Mouse (Mus musculus) cerebellum, adult (tissue): ENCODE results near the gene Cmc2.

Source experiments
- ATAC-seq: cut with Nextera tagmentation; 2 replicates; pipeline ENCODE4 v1.9.2; 2017; ENCODE audit warnings: mild to moderate bottlenecking, moderate library complexity, mixed read lengths; ENCODE audit not compliant: insufficient number of reproducible peaks, low FRiP score, low TSS enrichment

Gene Cmc2

GRCm38 (mm10) chr8:116922060-116922757 lies 954 bp upstream of the Cmc2 start:
- ATAC-seq, result no peak

DNA sequence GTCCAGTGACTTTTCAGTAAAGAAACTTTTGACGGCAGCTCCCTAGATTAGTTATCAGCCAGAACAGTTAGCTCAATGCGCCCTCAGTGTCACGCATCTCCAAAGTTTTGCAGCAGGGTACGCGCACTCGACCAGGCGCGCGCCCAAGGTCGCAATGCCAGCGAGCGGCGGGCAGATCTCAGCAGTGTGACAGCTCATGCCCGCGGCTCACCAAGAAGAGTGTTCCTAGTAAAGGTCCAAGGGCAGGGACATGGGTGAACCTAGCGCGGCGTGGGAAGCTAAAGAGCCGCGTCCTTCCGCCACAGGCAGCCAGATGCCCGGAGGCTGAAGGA lies 284 bp downstream of the Cmc2 start:
- peak; percentile 65 for ATAC-seq

DNA sequence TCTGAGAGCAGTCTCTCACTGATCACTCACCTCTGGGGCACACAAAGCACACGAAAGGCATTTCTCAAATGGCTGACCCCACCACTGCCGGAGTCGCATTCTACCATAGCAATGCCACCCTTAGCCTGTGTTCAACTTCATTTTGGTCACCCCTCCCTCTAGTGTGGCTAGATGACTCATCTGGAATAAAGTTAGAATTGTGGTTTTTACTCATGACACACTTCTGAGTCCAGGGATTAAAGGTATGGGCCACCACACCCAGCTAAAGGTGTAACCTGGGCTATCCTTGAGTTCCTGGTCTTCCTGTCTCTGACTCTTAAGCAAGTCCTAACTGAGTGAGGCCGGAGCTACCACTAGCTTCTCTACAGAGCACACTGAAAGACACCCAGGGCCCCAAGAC lies 15.4 kb downstream of the Cmc2 start:
- no peak for ATAC-seq

GRCm38 (mm10) chr8:116905252-116905651 lies 16.0 kb downstream of the Cmc2 start:
- ATAC-seq, result no peak

GRCm38 (mm10) chr8:116904736-116905135 lies 16.5 kb downstream of the Cmc2 start:
- ATAC-seq, result no peak

DNA sequence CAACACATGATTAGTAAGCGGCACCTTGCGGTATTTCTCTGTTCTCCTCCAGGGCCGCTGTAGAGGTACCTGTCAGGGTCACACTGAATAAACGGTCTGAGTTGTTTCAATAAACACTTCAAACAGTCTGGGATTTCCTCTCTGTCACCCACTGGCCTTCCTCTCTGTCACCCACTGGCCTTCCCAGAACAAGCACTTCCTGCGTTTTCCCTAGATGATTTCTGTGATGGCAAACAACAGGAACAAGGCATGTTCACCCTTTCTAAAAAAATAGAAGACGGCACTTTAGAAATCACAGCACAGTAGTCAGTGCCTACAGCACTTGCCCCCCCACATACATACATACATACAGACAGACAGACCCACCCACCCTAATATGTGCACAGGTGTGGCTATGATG lies 25.7 kb downstream of the Cmc2 start:
- ATAC-seq, result no peak

GRCm38 (mm10) chr8:116893938-116894337 lies 27.3 kb downstream of the Cmc2 start:
- ATAC-seq, result no peak

- no peak for ATAC-seq
Observed at GRCm38 (mm10) chr8:116892636-116893035, 28.6 kb downstream of the Cmc2 start.

- ATAC-seq, result no peak
Observed at GRCm38 (mm10) chr8:116892130-116892529, 29.1 kb downstream of the Cmc2 start.

- no peak for ATAC-seq
Observed at GRCm38 (mm10) chr8:116891446-116891845, 29.8 kb downstream of the Cmc2 start.

DNA sequence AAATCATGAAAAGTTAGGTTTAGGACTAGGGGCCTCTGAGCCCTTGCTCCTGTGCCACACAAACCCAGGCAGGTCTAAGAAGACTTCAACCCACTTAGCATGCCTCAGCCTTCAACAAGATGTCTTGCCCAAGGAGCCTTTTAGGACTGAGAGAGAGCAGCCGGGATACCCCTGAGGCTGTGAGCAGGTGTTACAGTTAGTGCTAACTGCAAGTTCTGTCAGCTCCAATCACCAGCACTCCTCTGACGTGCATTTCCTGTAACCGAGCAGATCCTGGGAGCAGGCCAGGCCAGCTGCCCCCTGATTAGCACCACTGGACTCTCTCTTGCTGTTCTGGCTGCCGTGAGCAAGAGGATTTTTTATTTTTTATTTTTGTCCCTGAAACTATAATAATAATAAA lies 33.4 kb downstream of the Cmc2 start:
- ATAC-seq, result no peak

DNA sequence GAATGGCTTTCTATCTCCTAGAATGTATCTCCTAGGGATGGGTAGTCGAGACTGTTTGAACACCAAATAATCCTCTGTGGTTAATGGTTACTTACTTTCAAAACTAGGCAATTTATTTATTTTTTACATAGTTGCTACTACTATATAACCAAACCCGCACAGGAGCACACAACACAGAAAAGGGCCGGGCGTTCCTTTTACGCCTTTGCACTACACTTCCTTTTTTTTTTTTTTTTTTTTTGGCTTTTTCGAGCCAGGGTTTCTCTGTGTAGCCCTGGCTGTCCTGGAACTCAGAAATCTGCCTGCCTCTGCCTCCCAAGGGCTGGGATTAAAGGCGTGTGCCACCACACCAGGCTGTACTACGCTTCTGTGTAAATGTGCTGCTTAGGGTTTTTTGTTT lies 39.9 kb downstream of the Cmc2 start:
- no peak for ATAC-seq

GRCm38 (mm10) chr8:116875798-116876450 lies 45.3 kb downstream of the Cmc2 start:
- no peak for ATAC-seq

DNA sequence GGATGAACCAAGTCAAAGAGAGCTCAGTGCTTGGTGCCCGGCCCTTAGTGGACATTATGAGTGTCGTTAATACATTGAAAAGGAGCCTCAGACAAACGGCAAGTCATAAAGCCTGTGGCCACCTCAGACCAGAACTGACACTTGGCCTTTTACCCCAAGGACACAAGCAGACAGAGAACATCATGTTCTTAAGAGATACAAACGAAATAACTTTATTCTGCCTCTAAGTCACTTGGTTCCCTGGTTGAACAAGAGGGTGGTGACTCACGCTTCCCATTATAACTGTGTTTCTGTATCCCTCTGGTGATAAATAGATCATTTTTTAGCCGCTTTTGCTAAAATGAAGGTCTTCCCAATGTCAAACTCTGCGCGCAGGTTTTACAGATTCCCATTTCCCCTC lies 47.3 kb downstream of the Cmc2 start:
- ATAC-seq, result no peak

DNA sequence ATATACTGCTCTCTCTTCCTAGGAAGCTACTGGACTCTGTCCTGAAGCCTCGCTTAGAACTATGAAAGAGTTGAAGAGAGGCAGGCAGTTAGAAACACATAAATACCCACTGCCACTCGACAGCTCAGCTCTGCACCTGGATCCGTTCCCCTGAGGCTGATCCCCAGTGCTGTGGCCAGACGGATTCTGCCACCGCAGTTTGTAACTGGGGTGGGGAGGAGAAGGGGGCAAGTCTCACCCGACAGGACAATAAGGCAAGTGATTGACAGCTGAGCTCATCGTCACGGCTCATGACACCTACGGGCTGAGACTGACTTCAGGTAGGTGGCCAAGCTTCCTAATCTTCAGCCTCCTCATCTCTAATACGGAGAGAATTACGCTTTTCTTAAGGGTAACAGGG lies 47.7 kb downstream of the Cmc2 start:
- ATAC-seq, result no peak

- no peak for ATAC-seq
Observed at GRCm38 (mm10) chr8:116872761-116873342, 48.4 kb downstream of the Cmc2 start.

GRCm38 (mm10) chr8:116868699-116869098 lies 52.6 kb downstream of the Cmc2 start:
- ATAC-seq, result peak; percentile 65

DNA sequence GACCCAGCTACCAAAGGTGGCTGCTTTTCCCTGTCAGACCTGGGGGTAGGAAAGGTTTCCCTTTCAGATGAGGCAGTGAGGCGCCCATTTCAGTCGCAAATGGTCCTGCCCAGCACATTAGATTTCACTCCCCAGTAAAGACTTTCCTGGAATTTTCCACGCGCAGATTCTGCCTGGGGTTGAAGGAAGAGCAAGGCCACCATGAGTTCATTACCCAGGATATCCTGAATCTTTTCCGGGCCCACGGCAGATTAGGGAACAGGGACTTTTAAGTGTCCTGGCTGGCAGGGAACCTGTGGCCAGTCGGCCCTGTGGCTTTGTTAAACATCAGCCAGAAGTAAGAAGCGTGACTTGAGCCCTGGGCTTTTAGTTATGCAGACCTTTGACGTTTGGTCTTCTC lies 53.9 kb downstream of the Cmc2 start:
- no peak for ATAC-seq

- ATAC-seq, result no peak
Observed at GRCm38 (mm10) chr8:116866118-116866903, 54.9 kb downstream of the Cmc2 start.

- no peak for ATAC-seq
Observed at GRCm38 (mm10) chr8:116864514-116864913, 56.7 kb downstream of the Cmc2 start.

DNA sequence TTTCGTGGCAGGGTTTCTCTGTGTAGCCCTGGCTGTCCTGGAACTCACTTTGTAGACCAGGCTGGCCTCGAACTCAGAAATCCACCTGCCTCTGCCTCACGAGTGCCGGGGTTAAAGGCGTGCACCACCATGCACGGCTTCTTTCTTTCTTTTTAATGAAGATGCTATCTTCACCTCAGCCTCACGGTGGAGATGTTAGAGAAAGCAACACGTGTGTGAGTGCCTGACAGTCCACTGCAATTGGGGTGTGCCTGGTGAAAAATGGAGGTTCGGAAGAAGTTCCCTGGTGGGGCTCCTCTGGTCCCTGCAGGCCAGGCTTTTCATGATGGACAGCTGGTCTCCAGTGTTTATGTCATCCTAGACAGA lies 57.2 kb downstream of the Cmc2 start:
- ATAC-seq, result no peak
